Mouse (Mus musculus) left cerebral cortex, adult 11 months (tissue): ENCODE measurements around the gene Hoxb4.

ENCODE experiments used
- DNase-seq: peaks from one replicate; pipeline ENCODE4 v3.0.0; 2022; ENCODE audit warnings: low spot score

Hoxb4 gene

GRCm38 (mm10) chr11:96350791-96351190 lies 32.7 kb downstream of the Hoxb4 start:
- no peak for DNase-seq

- no peak for DNase-seq
These were observed 33.2 kb downstream of the Hoxb4 start for GRCm38 (mm10) chr11:96351312-96351711.

- no peak for DNase-seq
These were observed 33.8 kb downstream of the Hoxb4 start for GRCm38 (mm10) chr11:96351831-96352230.

GRCm38 (mm10) chr11:96352691-96353521 lies 34.8 kb downstream of the Hoxb4 start:
- no peak for DNase-seq

- DNase-seq, result no peak
These were observed 35.4 kb downstream of the Hoxb4 start for GRCm38 (mm10) chr11:96353522-96353841.

GRCm38 (mm10) chr11:96353939-96354338 lies 35.9 kb downstream of the Hoxb4 start:
- DNase-seq, result no peak

- no peak for DNase-seq
These were observed 36.3 kb downstream of the Hoxb4 start for GRCm38 (mm10) chr11:96354376-96354775.

GRCm38 (mm10) chr11:96354801-96355311 lies 36.8 kb downstream of the Hoxb4 start:
- no peak for DNase-seq

- no peak for DNase-seq
These were observed 45.7 kb downstream of the Hoxb4 start for GRCm38 (mm10) chr11:96363807-96364206.

GRCm38 (mm10) chr11:96365441-96366091 lies 47.5 kb downstream of the Hoxb4 start, which contains the start of gene Hoxb1:
Gene Hoxb1, plus strand, starts transcription at chr11:96365752.
- DNase-seq, result no peak

GRCm38 (mm10) chr11:96366092-96367041 lies 48.3 kb downstream of the Hoxb4 start:
- DNase-seq, result no peak

GRCm38 (mm10) chr11:96367141-96367540 lies 49.1 kb downstream of the Hoxb4 start:
- DNase-seq, result no peak

GRCm38 (mm10) chr11:96368686-96369085 lies 50.6 kb downstream of the Hoxb4 start:
- DNase-seq, result no peak

- DNase-seq, result no peak
These were observed 51.1 kb downstream of the Hoxb4 start for GRCm38 (mm10) chr11:96369140-96369539.
